Comparison of ENCODE assay signal across 18 mouse cellular contexts in genomic region chr12:28494289-28494688, GRCm38 (mm10). TPM values are rescaled to one million over a fixed set of nuclear protein-coding genes. Genes with fewer than 3 reads are reported as not detected.
DNase-seq lines count a peak whose midpoint lies in the region; ATAC-seq lines count a peak whose summit lies in the region.
"Had no signal": no experiment of that assay in that cellular context is flagged by ENCODE, and none has a peak within 500 bp of the region (broad histone marks: within the 10 kb centered on the region; RNA-seq: fewer than 3 reads in every experiment).

No protein-coding gene starts in this region.

- no peak overlapping the region for H3K27ac ChIP-seq in hindbrain, embryonic 14.5 days
- H3K27ac ChIP-seq: embryonic facial prominence, embryonic 10.5 days; embryonic facial prominence, embryonic 12.5 days; forebrain, embryonic 13.5 days had no signal

- H3K36me3 ChIP-seq in hindbrain, embryonic 14.5 days (replicated peaks; ENCODE audit: control insufficient read depth, insufficient read depth): no peaks in the 10 kb centered on the region
- H3K36me3 ChIP-seq: embryonic facial prominence, embryonic 10.5 days; embryonic facial prominence, embryonic 12.5 days had no signal

- no peaks in the 10 kb centered on the region for H3K9me3 ChIP-seq in hindbrain, embryonic 14.5 days (ENCODE audit: control insufficient read depth, low read length)
- H3K9me3 ChIP-seq: embryonic facial prominence, embryonic 10.5 days; embryonic facial prominence, embryonic 12.5 days; forebrain, embryonic 13.5 days had no signal

- peak; percentile 92 for ATAC-seq in frontal cortex, adult (ENCODE audit: low TSS enrichment)
- ATAC-seq in hindbrain, embryonic 14.5 days (ENCODE audit: low FRiP score): no peak
- ATAC-seq: forebrain, embryonic 13.5 days; forebrain, embryonic 16.5 days had no signal

- no peaks in the 10 kb centered on the region for H3K4me1 ChIP-seq in hindbrain, embryonic 14.5 days (replicated peaks; ENCODE audit: control insufficient read depth, insufficient read depth, low read length)
- H3K4me1 ChIP-seq: embryonic facial prominence, embryonic 10.5 days; embryonic facial prominence, embryonic 12.5 days; forebrain, embryonic 13.5 days had no signal

- no peaks in the 10 kb centered on the region for H3K27me3 ChIP-seq in hindbrain, embryonic 14.5 days (ENCODE audit: control insufficient read depth, insufficient read depth, low read length)
- H3K27me3 ChIP-seq: embryonic facial prominence, embryonic 12.5 days; forebrain, embryonic 13.5 days had no signal

- H3K4me2 ChIP-seq in hindbrain, embryonic 14.5 days (replicated peaks): no peak overlapping the region
- H3K4me2 ChIP-seq: embryonic facial prominence, embryonic 12.5 days; forebrain, embryonic 13.5 days had no signal

- H3K4me3 ChIP-seq in hindbrain, embryonic 14.5 days (replicated peaks; ENCODE audit: low read length): no peak overlapping the region
- H3K4me3 ChIP-seq: embryonic facial prominence, embryonic 10.5 days; embryonic facial prominence, embryonic 12.5 days; forebrain, embryonic 13.5 days had no signal

- 89% methylated on average over 5 of the region's 5 CpGs for WGBS in hindbrain, embryonic 14.5 days

- H3K9ac ChIP-seq in hindbrain, embryonic 14.5 days: no peak overlapping the region
- H3K9ac ChIP-seq: embryonic facial prominence, embryonic 12.5 days; forebrain, embryonic 13.5 days had no signal

- no peak for DNase-seq in frontal cortex, postnatal 14 days (ENCODE audit: low spot score in 2 of 2)
- DNase-seq in brain, adult 2 months (ENCODE audit: low read depth, low spot score): peak; percentile 65
- DNase-seq in telencephalon, adult 2 months (ENCODE audit: low read depth, low spot score): peak; percentile 67
- DNase-seq in hindbrain, embryonic 14.5 days (ENCODE audit: low spot score): no peak
- DNase-seq: adrenal gland, adult 2 months; adrenal gland, postnatal 10 days; adrenal gland, postnatal 25 days; cerebellum, adult 11-12 months; cerebellum, adult 2 months; cerebellum, adult 9-10 months; cerebellum, postnatal 10 days; cerebellum, postnatal 25 days had no signal

RNA-seq across cellular contexts. Expression of gene Dcdc2c, which starts 57.9 kb away (rescaled TPM):
- polyA plus RNA-seq in hindbrain, embryonic 14.5 days (2014; fragmentation: Nextera tagmentation; extraction: Ambion mirVana): 0.13 TPM in 1 of 2 replicates, not detected in the other
- polyA plus RNA-seq: adrenal gland, adult 2 months; C2C12; cerebellum, adult 2 months; forebrain, embryonic 13.5 days; forebrain, embryonic 16.5 days had no signal

Comparison
In these comparisons a context has a peak if more than half of its experiments do, and no peak if none do; other contexts are left out.
1. DNase-seq: peak in brain, adult 2 months (single experiment) and telencephalon, adult 2 months (single experiment); none in frontal cortex, postnatal 14 days (0 of 2) and hindbrain, embryonic 14.5 days (single experiment).